13 mouse cellular contexts compared by ENCODE assay signal in the genomic region with DNA sequence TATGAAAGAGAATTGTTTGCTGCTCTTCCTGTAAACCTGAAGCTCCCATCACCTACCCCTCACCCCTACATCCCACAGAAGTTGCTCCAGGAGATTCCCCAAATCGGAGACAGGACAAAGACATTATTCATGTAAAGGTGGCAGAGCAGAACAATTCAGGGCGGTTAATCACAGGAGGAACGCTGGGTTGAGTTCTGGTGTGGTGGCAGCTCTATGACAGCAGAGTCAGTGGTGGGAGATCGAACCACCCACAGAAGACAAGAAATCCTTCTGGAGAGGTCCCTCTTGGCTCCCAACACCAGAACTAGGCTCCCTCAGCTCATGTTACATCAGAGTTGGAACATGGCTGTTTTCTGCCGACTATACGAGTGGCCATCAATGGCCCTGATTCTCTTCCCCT. TPM values are rescaled to one million over a fixed set of nuclear protein-coding genes. Genes with fewer than 3 reads are reported as not detected.
DNase-seq lines count a peak whose midpoint lies in the region; ATAC-seq and TF ChIP-seq lines count a peak whose summit lies in the region.
"Had no signal": no experiment of that assay in that cellular context is flagged by ENCODE, and none has a peak within 500 bp of the region (broad histone marks: within the 10 kb centered on the region; RNA-seq: fewer than 3 reads in every experiment).

No protein-coding gene starts in this region.

- 16% methylated on average over 6 of the region's 6 CpGs for WGBS in neural tube, embryonic 15.5 days
- 22% methylated on average over 6 of the region's 6 CpGs for WGBS in hindbrain, embryonic 15.5 days
- 13% methylated on average over 6 of the region's 6 CpGs for WGBS in neural tube, embryonic 13.5 days
- 70% methylated on average over 6 of the region's 6 CpGs for WGBS in liver, postnatal 0 days (ENCODE audit: insufficient replicate concordance)

- no peak overlapping the region for H3K4me2 ChIP-seq in neural tube, embryonic 15.5 days
- H3K4me2 ChIP-seq in hindbrain, embryonic 15.5 days = no peak overlapping the region
- H3K4me2 ChIP-seq in neural tube, embryonic 13.5 days = peak overlapping the region; percentile 32; the same call in 1 of the 2 replicates
- no peak overlapping the region for H3K4me2 ChIP-seq in liver, postnatal 0 days (ENCODE audit: low read depth, low read length)

- H3K27me3 ChIP-seq in neural tube, embryonic 15.5 days (replicated peaks) = no peaks in the 10 kb centered on the region
- no peaks in the 10 kb centered on the region for H3K27me3 ChIP-seq in hindbrain, embryonic 15.5 days
- no peaks in the 10 kb centered on the region for H3K27me3 ChIP-seq in neural tube, embryonic 13.5 days
- H3K27me3 ChIP-seq in liver, postnatal 0 days (ENCODE audit: insufficient read depth, low read length) = no peaks in the 10 kb centered on the region

- H3K4me1 ChIP-seq in neural tube, embryonic 15.5 days = peaks cover 9% of the 10 kb centered on the region; the same call in 1 of the 2 replicates
- peaks cover 13% of the 10 kb centered on the region; the same call in 1 of the 2 replicates for H3K4me1 ChIP-seq in hindbrain, embryonic 15.5 days (replicated peaks)
- peaks cover 22% of the 10 kb centered on the region for H3K4me1 ChIP-seq in neural tube, embryonic 13.5 days (replicated peaks)
- H3K4me1 ChIP-seq in liver, postnatal 0 days (ENCODE audit: insufficient read depth) = no peaks in the 10 kb centered on the region

- H3K9ac ChIP-seq in neural tube, embryonic 15.5 days (replicated peaks) = no peak overlapping the region
- no peak overlapping the region for H3K9ac ChIP-seq in hindbrain, embryonic 15.5 days
- H3K9ac ChIP-seq in neural tube, embryonic 13.5 days = no peak overlapping the region
- no peak overlapping the region for H3K9ac ChIP-seq in liver, postnatal 0 days (replicated peaks)

- TF ChIP-seq CTCF in liver, postnatal 0 days (IDR thresholded peaks at IDR 0.05; ENCODE audit: low read depth) = no peak

- ATAC-seq in neural tube, embryonic 15.5 days (ENCODE audit: low FRiP score) = no peak
- peak; percentile 39; the same call in 1 of the 2 replicates for ATAC-seq in hindbrain, embryonic 15.5 days (ENCODE audit: low FRiP score, low read depth)
- peak; percentile 32 for ATAC-seq in neural tube, embryonic 13.5 days (ENCODE audit: low read depth)
- ATAC-seq in liver, postnatal 0 days = no peak
- ATAC-seq: lung, postnatal 0 days had no signal

- DNase-seq in embryo, embryonic 11 days = peak; percentile 20
- no peak for DNase-seq in embryo, embryonic 10 days (ENCODE audit: low spot score)
- peak; percentile 24 for DNase-seq in neural tube, embryonic 10.5 days (ENCODE audit: extremely low spot score, low spot score)
- DNase-seq in liver, postnatal 0 days = no peak
- no peak for DNase-seq in cerebellum, postnatal 36 days
- DNase-seq: cerebellum, adult 8-10 months; kidney, adult 18-20 months; thymus, adult 2 months had no signal

- no peaks in the 10 kb centered on the region for H3K9me3 ChIP-seq in neural tube, embryonic 15.5 days (replicated peaks)
- H3K9me3 ChIP-seq in hindbrain, embryonic 15.5 days = no peaks in the 10 kb centered on the region
- no peaks in the 10 kb centered on the region for H3K9me3 ChIP-seq in neural tube, embryonic 13.5 days
- no peaks in the 10 kb centered on the region for H3K9me3 ChIP-seq in liver, postnatal 0 days (ENCODE audit: low read length)

- no peaks in the 10 kb centered on the region for H3K36me3 ChIP-seq in neural tube, embryonic 15.5 days
- H3K36me3 ChIP-seq in hindbrain, embryonic 15.5 days = no peaks in the 10 kb centered on the region
- H3K36me3 ChIP-seq in neural tube, embryonic 13.5 days = no peaks in the 10 kb centered on the region
- H3K36me3 ChIP-seq in liver, postnatal 0 days (replicated peaks; ENCODE audit: insufficient read depth, low read length) = no peaks in the 10 kb centered on the region

- H3K27ac ChIP-seq in neural tube, embryonic 15.5 days (replicated peaks) = no peak overlapping the region; the same call in 1 of the 2 replicates
- peak overlapping the region; percentile 17; the same call in 1 of the 2 replicates for H3K27ac ChIP-seq in hindbrain, embryonic 15.5 days (replicated peaks)
- peak overlapping the region; percentile 88 for H3K27ac ChIP-seq in neural tube, embryonic 13.5 days (replicated peaks)
- no peak overlapping the region for H3K27ac ChIP-seq in liver, postnatal 0 days (ENCODE audit: low read depth)

- H3K4me3 ChIP-seq in neural tube, embryonic 15.5 days (replicated peaks) = no peak overlapping the region
- no peak overlapping the region for H3K4me3 ChIP-seq in hindbrain, embryonic 15.5 days
- H3K4me3 ChIP-seq in neural tube, embryonic 13.5 days = no peak overlapping the region
- H3K4me3 ChIP-seq in liver, postnatal 0 days (ENCODE audit: low read depth, low read length) = no peak overlapping the region
- H3K4me3 ChIP-seq: erythroblast, embryonic 14.5 days had no signal

- no peak for TF ChIP-seq EP300 in liver, postnatal 0 days (IDR thresholded peaks at IDR 0.05; ENCODE audit: low read depth)

RNA-seq across cellular contexts. Expression of a gene that starts 27.2 kb away (rescaled TPM):
- polyA plus RNA-seq in neural tube, embryonic 15.5 days (2015; fragmentation: Nextera tagmentation; extraction: Ambion mirVana) = 20.3 and 24.4 TPM in 2 replicates
- 24.3 and 28.5 TPM in 2 replicates for polyA plus RNA-seq in hindbrain, embryonic 15.5 days (2015; fragmentation: Nextera tagmentation; extraction: Ambion mirVana)
- 27.2 and 30.0 TPM in 2 replicates for polyA plus RNA-seq in neural tube, embryonic 13.5 days (2015; fragmentation: Nextera tagmentation; extraction: Ambion mirVana)
- 0.01 and 0.02 TPM in 2 replicates for polyA plus RNA-seq in liver, postnatal 0 days (2015; fragmentation: Nextera tagmentation; extraction: Ambion mirVana)
- polyA plus RNA-seq: erythroblast, embryonic 14.5 days had no signal

Comparison
In these comparisons a context has a peak if more than half of its experiments do, and no peak if none do; other contexts are left out.
1. DNase-seq: peak in embryo, embryonic 11 days (single experiment) and neural tube, embryonic 10.5 days (single experiment); none in embryo, embryonic 10 days (single experiment), liver, postnatal 0 days (single experiment) and cerebellum, postnatal 36 days (0 of 2).
2. ATAC-seq: peak in hindbrain, embryonic 15.5 days (single experiment) and neural tube, embryonic 13.5 days (single experiment); none in neural tube, embryonic 15.5 days (single experiment) and liver, postnatal 0 days (single experiment).
3. H3K27ac ChIP-seq: peak in hindbrain, embryonic 15.5 days (single experiment) and neural tube, embryonic 13.5 days (single experiment); none in neural tube, embryonic 15.5 days (single experiment) and liver, postnatal 0 days (single experiment).
4. RNA of a gene that starts 27.2 kb away (polyA plus RNA-seq): 27.2 to 30.0 TPM in neural tube, embryonic 13.5 days, 20.3 to 24.4 TPM in neural tube, embryonic 15.5 days and 24.3 to 28.5 TPM in hindbrain, embryonic 15.5 days; 0.01 to 0.02 TPM in liver, postnatal 0 days; every median in the first group is over 10 times any median in the second.